Mouse (Mus musculus) kidney, adult 2 months (tissue): ENCODE results near the gene Pcolce. TPM values are rescaled to one million over a fixed set of nuclear protein-coding genes. Genes with fewer than 3 reads are reported as not detected.

ENCODE experiments used
- DNase-seq: peaks from one replicate; pipeline ENCODE4 v3.0.0; 2021
- H3K27ac ChIP-seq: fragments of 200-500 bp; 2 replicates; pipeline ENCODE4 v1.5.1; 2012; ENCODE audit warnings: low read depth, low read length, control low read depth, inconsistent platforms; ENCODE audit not compliant: insufficient read depth
- H3K27me3 ChIP-seq: fragments of 200-500 bp; replicated peaks from 2 replicates; pipeline ENCODE4 v1.6.1; 2012; ENCODE audit warnings: mild to moderate bottlenecking, moderate library complexity, low read length, inconsistent platforms; ENCODE audit not compliant: control insufficient read depth, insufficient read depth
- H3K36me3 ChIP-seq: fragments of 200-500 bp; 2 replicates; pipeline ENCODE4 v1.6.1; 2012; ENCODE audit warnings: mild to moderate bottlenecking, moderate library complexity, low read length, inconsistent platforms; ENCODE audit not compliant: control insufficient read depth, insufficient read depth
- H3K4me1 ChIP-seq: fragments of 200-500 bp; 2 replicates; pipeline ENCODE4 v1.6.1; 2011; ENCODE audit warnings: low read length; ENCODE audit not compliant: control insufficient read depth, insufficient read depth
- H3K4me3 ChIP-seq: fragments of 200-500 bp; 2 replicates; pipeline ENCODE4 v1.5.1; 2011; ENCODE audit warnings: mild to moderate bottlenecking, low read depth, low read length, control low read depth; ENCODE audit not compliant: insufficient read depth
- CTCF ChIP-seq: fragments of 200-500 bp; conservative IDR thresholded peaks from 2 replicates; pipeline ENCODE4 v1.5.1; 2011; ENCODE audit warnings: low read depth, mild to moderate bottlenecking, control low read depth, low read length, moderate library complexity, mixed read lengths; ENCODE audit not compliant: insufficient read depth, insufficient read length
- POLR2A ChIP-seq: fragments of 200-500 bp; IDR thresholded peaks from one replicate; pipeline ENCODE4 v1.6.1; 2011; ENCODE audit warnings: low read depth, low read length, control low read depth
- WGBS: fragments of 180-500 bp; shearing (Covaris S2); methylation state at CpG from one replicate; pipeline ENCODE4 v1.1.7; 2018; 5-methylcytosine and 5-hydroxymethylcytosine counted together
- polyA plus RNA-seq: library from polyadenylated mRNA; depleted of rRNA; stranded (reverse); fragments of >200 nt; gene quantifications from 2 replicates; pipeline ENCODE4 v1.2.3, GENCODE M21; 2012

The Pcolce gene
- polyA plus RNA-seq, 1 experiment, result 160 TPM

- H3K4me3 ChIP-seq, result peak overlapping the region; percentile 18; the same call in 1 of the 2 replicates
Measured at GRCm38 (mm10) chr5:137596601-137597261, 16.9 kb downstream of the Pcolce start.

DNA sequence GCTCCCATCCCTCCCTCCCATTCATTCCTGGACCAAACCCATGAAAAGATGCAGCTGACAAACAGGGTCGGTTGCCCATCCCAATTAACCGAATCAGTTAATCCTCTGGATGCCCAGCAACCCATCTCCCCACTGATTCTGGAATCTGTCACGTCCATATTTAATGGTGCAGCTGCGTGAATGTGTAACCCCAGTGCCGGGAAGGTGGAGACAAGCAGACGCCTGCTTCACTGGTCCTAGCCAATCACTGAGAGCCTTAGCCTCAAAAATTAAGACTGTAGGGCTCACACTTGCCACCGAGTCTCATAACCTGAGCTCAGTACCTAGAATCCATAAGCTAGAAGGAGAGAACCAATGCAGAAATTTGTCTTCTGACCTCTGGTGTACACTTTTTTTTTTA is 17.7 kb downstream of the Pcolce start:
- no peak for TF ChIP-seq CTCF
- no peak for TF ChIP-seq POLR2A
- H3K4me1 ChIP-seq, result peaks cover 5% of the 10 kb centered on the region; the same call in 1 of the 2 replicates
- H3K27me3 ChIP-seq, result no peaks in the 10 kb centered on the region
- no peaks in the 10 kb centered on the region for H3K36me3 ChIP-seq
- DNase-seq, result no peak
- 87% methylated on average over 7 of the region's 7 CpGs for WGBS
- H3K4me3 ChIP-seq, result no peak overlapping the region
- H3K27ac ChIP-seq, result no peak overlapping the region

More at GRCm38 (mm10) chr5:137596601-137597261, 16.9 kb downstream of the Pcolce start:
- Histone ChIP-seq H3K36me3 (no peaks in the 10 kb centered on the region), H3K27me3 (no peaks in the 10 kb centered on the region), H3K27ac (peak overlapping the region; percentile 16; the same call in 1 of the 2 replicates), H3K4me1 (peaks cover 5% of the 10 kb centered on the region; the same call in 1 of the 2 replicates)
- WGBS, result 53% methylated on average over 29 of the region's 30 CpGs
- DNase-seq, result no peak
- no peak for TF ChIP-seq CTCF
- no peak for TF ChIP-seq POLR2A

DNA sequence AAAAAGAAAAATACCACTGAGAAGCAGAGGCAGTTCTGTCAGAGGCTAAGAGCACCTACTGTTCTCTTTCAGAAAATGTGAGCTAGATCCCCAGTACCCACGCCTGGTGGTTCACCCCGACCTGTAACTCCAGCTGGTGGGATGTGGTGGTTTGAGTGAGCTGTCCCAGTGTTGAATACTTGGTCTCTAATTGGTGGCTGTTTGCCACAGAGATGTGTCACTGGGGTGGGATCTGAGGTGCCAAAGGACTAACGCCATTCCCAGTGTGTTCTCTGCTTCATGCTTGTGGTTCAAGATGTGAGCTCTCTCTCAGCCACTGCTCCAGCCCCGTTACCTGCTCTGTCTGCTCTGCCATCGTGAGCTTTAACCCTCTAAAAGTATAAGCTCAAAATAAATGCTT is 23.1 kb downstream of the Pcolce start:
- no peaks in the 10 kb centered on the region for H3K4me1 ChIP-seq
- H3K36me3 ChIP-seq, result no peaks in the 10 kb centered on the region
- H3K4me3 ChIP-seq, result no peak overlapping the region
- TF ChIP-seq POLR2A, result no peak
- no peak for TF ChIP-seq CTCF
- WGBS, result 81% methylated on average over 5 of the region's 5 CpGs
- DNase-seq, result no peak
- no peak overlapping the region for H3K27ac ChIP-seq
- H3K27me3 ChIP-seq, result no peaks in the 10 kb centered on the region

DNA sequence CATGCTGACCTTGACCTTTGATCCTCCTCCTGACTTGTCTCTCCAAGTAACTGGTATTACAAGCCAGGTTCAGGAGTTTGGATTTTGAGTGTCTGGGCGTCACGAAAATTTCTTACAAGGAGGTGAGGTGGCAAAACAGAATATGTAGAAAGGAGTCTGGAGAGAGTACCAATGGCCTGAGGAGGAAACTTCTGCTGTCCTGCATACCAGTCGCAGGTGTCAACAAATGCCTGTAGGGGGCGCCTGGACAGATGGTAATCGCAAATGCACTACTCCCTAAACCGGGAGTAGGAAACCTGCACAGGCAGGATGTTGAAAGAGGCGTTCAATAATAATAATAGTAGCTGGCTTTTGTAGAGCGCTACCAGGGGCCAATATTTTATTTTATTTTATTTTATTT is 28.6 kb downstream of the Pcolce start:
- Histone ChIP-seq H3K4me3 (no peak overlapping the region), H3K27me3 (no peaks in the 10 kb centered on the region), H3K36me3 (no peaks in the 10 kb centered on the region), H3K4me1 (no peaks in the 10 kb centered on the region), H3K27ac (no peak overlapping the region)
- DNase-seq, result peak; percentile 81
- TF ChIP-seq CTCF (peak; percentile 67), POLR2A (no peak)
- WGBS, result 27% methylated on average over 8 of the region's 8 CpGs

DNA sequence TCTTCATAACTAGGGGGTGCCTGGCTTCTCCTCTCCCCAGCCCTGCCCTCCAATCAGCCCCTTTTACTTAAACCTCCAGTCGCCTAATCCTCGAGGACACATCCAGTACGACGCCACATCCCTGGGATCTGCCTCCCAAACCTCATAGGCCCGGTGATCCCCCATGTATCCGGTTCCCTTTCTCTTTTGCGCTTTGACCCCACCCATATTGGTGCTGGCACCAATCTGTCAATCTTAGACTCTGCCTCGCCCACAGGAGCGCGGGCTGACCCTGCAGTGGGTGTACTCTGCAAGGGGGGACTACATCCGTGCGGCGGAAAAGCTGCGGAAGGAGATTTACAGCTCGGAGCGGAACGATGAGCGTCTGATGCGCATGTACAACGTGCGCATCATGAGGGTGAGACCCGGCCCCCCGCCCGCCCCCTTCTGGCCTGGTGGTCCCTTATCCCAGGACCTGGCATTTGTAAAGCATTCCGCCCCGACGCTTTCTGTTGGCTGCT is 29.9 kb downstream of the Pcolce start:
- peak overlapping the region; percentile 29; the same call in 1 of the 2 replicates for H3K4me3 ChIP-seq
- no peak for DNase-seq
- H3K27ac ChIP-seq, result no peak overlapping the region
- 13% methylated on average over 27 of the region's 27 CpGs for WGBS
- H3K36me3 ChIP-seq, result no peaks in the 10 kb centered on the region
- H3K27me3 ChIP-seq, result no peaks in the 10 kb centered on the region
- no peaks in the 10 kb centered on the region for H3K4me1 ChIP-seq
- no peak for TF ChIP-seq CTCF
- TF ChIP-seq POLR2A, result no peak

GRCm38 (mm10) chr5:137582702-137583101 is 30.9 kb downstream of the Pcolce start:
- Histone ChIP-seq H3K27ac (no peak overlapping the region), H3K27me3 (no peaks in the 10 kb centered on the region), H3K4me1 (no peaks in the 10 kb centered on the region), H3K4me3 (no peak overlapping the region), H3K36me3 (no peaks in the 10 kb centered on the region)
- TF ChIP-seq POLR2A, result no peak
- no peak for TF ChIP-seq CTCF
- no peak for DNase-seq
- WGBS, result 48% methylated on average over 8 of the region's 8 CpGs

- DNase-seq, result no peak
- WGBS, result 76% methylated on average over 6 of the region's 6 CpGs
- H3K36me3 ChIP-seq, result no peaks in the 10 kb centered on the region
- no peaks in the 10 kb centered on the region for H3K27me3 ChIP-seq
- TF ChIP-seq POLR2A, result no peak
- no peak for TF ChIP-seq CTCF
- no peaks in the 10 kb centered on the region for H3K4me1 ChIP-seq
- H3K4me3 ChIP-seq, result no peak overlapping the region
- H3K27ac ChIP-seq, result no peak overlapping the region
Measured at GRCm38 (mm10) chr5:137580246-137580645, 33.3 kb downstream of the Pcolce start.
